Mouse (Mus musculus) forebrain, embryonic 10.5 days (tissue): ENCODE measurements around the gene Olfr94. TPM values are rescaled to one million over a fixed set of nuclear protein-coding genes. Genes with fewer than 3 reads are reported as not detected.
A peak's percentile ranks its signal among the peaks of the same experiment; 100 is the strongest.

Experiments
- DNase-seq: peaks from one replicate; pipeline ENCODE4 v3.0.0-alpha.2; 2017; ENCODE audit warnings: low spot score; ENCODE audit errors: extremely low spot score
- H3K27ac ChIP-seq: fragments of 300-500 bp; sonication (generic); 2 replicates; pipeline ENCODE4 v1.5.1; 2016; ENCODE audit warnings: mild to moderate bottlenecking
- H3K27me3 ChIP-seq: fragments of 300-500 bp; sonication (generic); 2 replicates; pipeline ENCODE4 v1.6.1; 2016; ENCODE audit warnings: mild to moderate bottlenecking; ENCODE audit not compliant: poor library complexity, severe bottlenecking
- H3K36me3 ChIP-seq: fragments of 300-500 bp; sonication (generic); replicated peaks from 2 replicates; pipeline ENCODE4 v1.6.1; 2016; ENCODE audit warnings: mild to moderate bottlenecking, moderate library complexity
- H3K4me1 ChIP-seq: fragments of 300-500 bp; sonication (generic); 2 replicates; pipeline ENCODE4 v1.6.1; 2016
- H3K4me3 ChIP-seq: fragments of 300-500 bp; sonication (generic); 2 replicates; pipeline ENCODE4 v1.5.1; 2016; ENCODE audit warnings: mild to moderate bottlenecking, moderate library complexity
- H3K9me3 ChIP-seq: fragments of 300-500 bp; sonication (generic); 2 replicates; pipeline ENCODE4 v1.6.1; 2016; ENCODE audit warnings: mild to moderate bottlenecking, moderate library complexity
- WGBS: fragments of 180-500 bp; shearing (Covaris S2); methylation state at CpG from one replicate; pipeline ENCODE4 v1.1.7; 2016; 5-methylcytosine and 5-hydroxymethylcytosine counted together
- polyA plus RNA-seq: library from polyadenylated mRNA; unstranded; fragments of >200 nt; fragmentation: Nextera tagmentation; extraction: Ambion mirVana; gene quantifications from 2 replicates; pipeline ENCODE4 v1.2.1, GENCODE M21; 2016

The Olfr94 gene
- polyA plus RNA-seq, 1 experiment from 2014 or later = not detected

- peak overlapping the region; percentile 64 for H3K27ac ChIP-seq
These were observed 3.7 kb downstream of the Olfr94 start for GRCm38 (mm10) chr17:37196845-37197724.

GRCm38 (mm10) chr17:37194782-37195181 is 6.0 kb downstream of the Olfr94 start:
- Histone ChIP-seq H3K4me3 (no peak overlapping the region), H3K9me3 (no peaks in the 10 kb centered on the region), H3K4me1 (peaks cover 11% of the 10 kb centered on the region), H3K36me3 (no peaks in the 10 kb centered on the region), H3K27me3 (peaks cover 49% of the 10 kb centered on the region), H3K27ac (no peak overlapping the region)
- no peak for DNase-seq
- WGBS = 96% methylated on average over 5 of the region's 5 CpGs

More at GRCm38 (mm10) chr17:37196845-37197724, 3.7 kb downstream of the Olfr94 start:
- under 1% methylated on average over 77 of the region's 77 CpGs for WGBS
- no peaks in the 10 kb centered on the region for H3K9me3 ChIP-seq
- H3K4me3 ChIP-seq = peak overlapping the region; percentile 65
- H3K36me3 ChIP-seq = no peaks in the 10 kb centered on the region
- peaks cover 54% of the 10 kb centered on the region for H3K27me3 ChIP-seq
- DNase-seq = peak; percentile 69
- peaks cover 11% of the 10 kb centered on the region for H3K4me1 ChIP-seq

- Histone ChIP-seq H3K36me3 (no peaks in the 10 kb centered on the region), H3K27ac (no peak within 1 kb of the TSS), H3K4me3 (no peak within 1 kb of the TSS), H3K4me1 (peaks cover 11% of the 10 kb centered on the region), H3K9me3 (no peaks in the 10 kb centered on the region), H3K27me3 (peaks cover 41% of the 10 kb centered on the region)
- no peak for DNase-seq
- 86% methylated on average over 2 of the region's 2 CpGs for WGBS
These were observed 7.1 kb downstream of the Olfr94 start, which contains the start of gene Ubd for GRCm38 (mm10) chr17:37193656-37194055. Gene Ubd (plus strand): TSS chr17:37193892.

- Histone ChIP-seq H3K36me3 (no peaks in the 10 kb centered on the region), H3K27ac (no peak overlapping the region), H3K9me3 (no peaks in the 10 kb centered on the region), H3K4me1 (peaks cover 11% of the 10 kb centered on the region), H3K27me3 (peaks cover 34% of the 10 kb centered on the region), H3K4me3 (no peak overlapping the region)
- DNase-seq = no peak
These were observed 7.8 kb downstream of the Olfr94 start for GRCm38 (mm10) chr17:37193032-37193431.

- Histone ChIP-seq H3K36me3 (no peaks in the 10 kb centered on the region), H3K4me3 (no peak overlapping the region), H3K4me1 (no peaks in the 10 kb centered on the region), H3K27ac (no peak overlapping the region), H3K27me3 (peaks cover 11% of the 10 kb centered on the region), H3K9me3 (no peaks in the 10 kb centered on the region)
- DNase-seq = no peak
- whole genome bisulfite sequencing = 31% methylated on average over 2 of the region's 2 CpGs
These were observed 10.1 kb downstream of the Olfr94 start for GRCm38 (mm10) chr17:37190711-37191110.

GRCm38 (mm10) chr17:37185474-37185873 is 15.3 kb downstream of the Olfr94 start:
- WGBS = 64% methylated on average over 6 of the region's 6 CpGs

GRCm38 (mm10) chr17:37161394-37161793 is 39.4 kb downstream of the Olfr94 start, which contains the start of gene Olfr93:
Gene Olfr93 (minus strand): TSS chr17:37161494.
- no peak for DNase-seq
- Histone ChIP-seq H3K4me1 (no peaks in the 10 kb centered on the region), H3K9me3 (no peaks in the 10 kb centered on the region), H3K36me3 (no peaks in the 10 kb centered on the region), H3K4me3 (no peak within 1 kb of the TSS), H3K27ac (no peak within 1 kb of the TSS), H3K27me3 (no peaks in the 10 kb centered on the region)

More at GRCm38 (mm10) chr17:37185474-37185873, 15.3 kb downstream of the Olfr94 start:
- no peaks in the 10 kb centered on the region for H3K36me3 ChIP-seq
- H3K9me3 ChIP-seq = no peaks in the 10 kb centered on the region
- no peak overlapping the region for H3K27ac ChIP-seq
- no peaks in the 10 kb centered on the region for H3K27me3 ChIP-seq
- no peak for DNase-seq
- no peak overlapping the region for H3K4me3 ChIP-seq
- H3K4me1 ChIP-seq = no peaks in the 10 kb centered on the region

Other genes starting within 250 kb of the Olfr94 start
- gene Ppp1r11, start 249.3 kb downstream of the Olfr94 start, polyA plus RNA-seq = 157 TPM in 2 replicates
- 89.0 and 98.1 TPM in 2 replicates for gene Znrd1, start 242.4 kb downstream of the Olfr94 start, polyA plus RNA-seq
- 9.9 and 11.0 TPM in 2 replicates for gene Znrd1as, start 242.4 kb downstream of the Olfr94 start, polyA plus RNA-seq
- gene 2410137M14Rik, start 219.8 kb downstream of the Olfr94 start, polyA plus RNA-seq = not detected in 2 replicates
- 0.74 and 0.94 TPM in 2 replicates for gene H2-M5, start 211.5 kb downstream of the Olfr94 start, polyA plus RNA-seq
- gene Zfp57, start 199.8 kb downstream of the Olfr94 start, polyA plus RNA-seq = 78.5 and 81.0 TPM in 2 replicates
- 0.16 and 0.30 TPM in 2 replicates for gene Mog, start 177.6 kb downstream of the Olfr94 start, polyA plus RNA-seq
- gene Gabbr1, start 155.0 kb downstream of the Olfr94 start, polyA plus RNA-seq = 8.0 and 8.4 TPM in 2 replicates
- not detected in 2 replicates for gene Olfr90, start 112.5 kb downstream of the Olfr94 start, polyA plus RNA-seq
- 0.15 TPM in 1 of 2 replicates, not detected in the other for gene Olfr91, start 102.7 kb downstream of the Olfr94 start, polyA plus RNA-seq
- not detected in 2 replicates for gene Olfr92, start 80.9 kb downstream of the Olfr94 start, polyA plus RNA-seq
- not detected in 2 replicates for gene Olfr93, start 39.5 kb downstream of the Olfr94 start, polyA plus RNA-seq
- not detected in 2 replicates for gene Ubd, start 7.1 kb downstream of the Olfr94 start, polyA plus RNA-seq
- gene Olfr95, start 12.1 kb upstream of the Olfr94 start, polyA plus RNA-seq = not detected in 2 replicates
- gene Olfr96, start 19.2 kb upstream of the Olfr94 start, polyA plus RNA-seq = not detected in 2 replicates
- not detected in 2 replicates for gene Olfr97, start 36.3 kb upstream of the Olfr94 start, polyA plus RNA-seq
- gene Olfr98, start 62.8 kb upstream of the Olfr94 start, polyA plus RNA-seq = not detected in 2 replicates
- gene H2-M3, start 69.2 kb upstream of the Olfr94 start, polyA plus RNA-seq = 1.9 and 2.6 TPM in 2 replicates
- gene Olfr99, start 82.5 kb upstream of the Olfr94 start, polyA plus RNA-seq = not detected in 2 replicates
- gene Olfr101, start 103.3 kb upstream of the Olfr94 start, polyA plus RNA-seq = not detected in 2 replicates
- gene Olfr102, start 116.1 kb upstream of the Olfr94 start, polyA plus RNA-seq = not detected in 2 replicates
- gene Olfr103, start 138.7 kb upstream of the Olfr94 start, polyA plus RNA-seq = not detected in 2 replicates
- not detected in 2 replicates for gene Olfr104-ps, start 158.6 kb upstream of the Olfr94 start, polyA plus RNA-seq
- gene Olfr105-ps, start 178.0 kb upstream of the Olfr94 start, polyA plus RNA-seq = not detected in 2 replicates
- not detected in 2 replicates for gene Olfr106-ps, start 189.4 kb upstream of the Olfr94 start, polyA plus RNA-seq
- gene Olfr107, start 198.2 kb upstream of the Olfr94 start, polyA plus RNA-seq = not detected in 2 replicates
- not detected in 2 replicates for gene Olfr108, start 244.5 kb upstream of the Olfr94 start, polyA plus RNA-seq